Mouse (Mus musculus) frontal cortex, adult (tissue): ENCODE measurements around the gene Gm49318.
A peak's percentile ranks its signal among the peaks of the same experiment; 100 is the strongest.
"Not testable (repeated sequence)": the region's sequence is repeated elsewhere in the genome, so short reads cannot be mapped to it uniquely, and the experiment has no call there.

Source experiments
- ATAC-seq: cut with Nextera tagmentation; 2 replicates; pipeline ENCODE4 v1.9.2; 2017; ENCODE audit warnings: mild to moderate bottlenecking, moderate library complexity, mixed read lengths; ENCODE audit not compliant: low TSS enrichment

Gene Gm49318

GRCm38 (mm10) chr9:22070791-22071573, at the start of gene Gm49318, which contains the start of gene Zfp653:
Gm49318 (minus strand) TSS chr9:22071259.
Zfp653 (minus strand) TSS chr9:22071376.
- ATAC-seq: peak; percentile 87

- ATAC-seq: peak; percentile 76
Observed at GRCm38 (mm10) chr9:22119543-22119942, 48.5 kb upstream of the Gm49318 start.

GRCm38 (mm10) chr9:22117754-22118456, 46.8 kb upstream of the Gm49318 start:
- no peak for ATAC-seq

DNA sequence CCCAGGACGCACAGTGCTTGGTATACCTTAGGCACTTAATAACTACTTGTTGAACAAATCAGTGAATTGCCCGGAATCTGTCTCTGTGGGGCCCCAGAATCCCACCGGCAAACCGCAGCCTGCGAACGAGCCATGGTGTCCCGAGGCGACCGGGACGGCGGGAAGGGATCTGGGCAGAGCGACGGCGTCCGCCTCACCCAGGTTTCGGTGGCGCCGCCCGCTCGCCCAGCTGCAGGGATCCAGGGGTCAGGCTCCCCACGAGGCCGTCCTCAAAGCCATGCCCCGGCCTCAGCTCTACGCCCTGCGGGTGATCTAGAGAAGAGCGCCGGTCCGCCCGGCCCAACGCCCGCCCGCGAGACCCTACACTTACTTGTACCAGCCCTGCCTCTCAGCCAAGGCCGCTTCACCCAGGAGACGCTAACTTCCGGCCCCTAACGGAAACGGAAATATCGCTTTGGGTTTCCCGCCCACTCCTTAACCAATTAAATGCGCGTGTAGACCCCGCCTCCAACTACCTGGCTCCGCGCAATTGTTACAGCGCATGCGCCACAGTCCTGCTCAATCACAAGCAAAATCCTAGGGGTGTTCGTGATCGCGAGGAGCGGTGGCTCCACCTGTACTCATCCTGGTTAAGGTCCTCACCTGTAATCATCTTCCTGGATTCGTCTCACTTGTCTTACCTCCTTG, 45.8 kb upstream of the Gm49318 start, which contains the start of gene Elof1:
Gene Elof1 (minus strand): TSS at position 433 of the 687 bp plus-strand sequence.
- ATAC-seq: peak; percentile 90

DNA sequence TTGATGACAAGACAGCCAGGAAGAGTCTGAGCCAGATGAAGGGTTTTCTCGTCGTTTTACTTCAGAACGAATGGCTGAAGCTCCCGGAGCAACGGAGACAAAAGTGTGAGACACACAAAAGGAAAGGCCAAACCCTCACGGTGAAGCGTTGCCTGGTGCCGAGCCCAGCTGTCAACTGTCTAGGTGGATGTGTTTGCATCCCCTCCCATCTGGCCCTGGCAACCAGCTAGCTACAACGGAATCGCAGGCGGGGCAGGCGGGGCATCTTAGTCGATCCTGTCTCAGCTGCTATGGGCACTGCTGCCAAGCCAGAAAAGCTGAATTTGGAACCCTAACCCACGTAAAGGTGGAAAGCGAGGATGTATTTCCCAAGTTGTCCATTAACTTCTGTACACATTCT, 45.0 kb upstream of the Gm49318 start:
- no peak for ATAC-seq

GRCm38 (mm10) chr9:22115635-22116034, 44.6 kb upstream of the Gm49318 start:
- no peak for ATAC-seq

GRCm38 (mm10) chr9:22108194-22108593, 37.1 kb upstream of the Gm49318 start:
- ATAC-seq: no peak

- ATAC-seq: no peak
Observed at GRCm38 (mm10) chr9:22099922-22100321, 28.9 kb upstream of the Gm49318 start.

- ATAC-seq: no peak
Observed at GRCm38 (mm10) chr9:22098993-22099696, 28.1 kb upstream of the Gm49318 start, which contains the start of gene Cnn1. Cnn1 (plus strand) TSS chr9:22099216.

- peak; percentile 95 for ATAC-seq
Observed at GRCm38 (mm10) chr9:22095854-22096307, 24.8 kb upstream of the Gm49318 start.

DNA sequence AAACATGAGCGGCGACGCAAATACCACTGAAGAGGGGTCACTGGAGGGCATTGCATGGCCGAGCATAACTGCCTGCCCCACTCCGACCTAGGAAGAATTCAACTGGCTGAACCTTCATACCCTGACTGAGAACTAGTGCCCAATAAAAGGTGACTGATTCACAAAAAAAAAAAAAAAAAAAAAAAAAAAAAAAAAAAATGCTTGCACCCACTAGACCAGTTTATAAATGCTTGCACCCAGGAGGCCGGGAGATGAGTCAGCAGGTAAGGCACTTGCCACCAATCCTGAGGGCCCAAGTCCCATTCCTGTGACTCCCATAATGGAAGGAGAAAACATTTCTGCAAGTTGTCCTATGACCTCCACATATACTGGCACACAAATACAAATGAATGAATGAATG, 21.7 kb upstream of the Gm49318 start:
- ATAC-seq: no peak

GRCm38 (mm10) chr9:22089986-22090385, 18.9 kb upstream of the Gm49318 start:
- no peak for ATAC-seq

GRCm38 (mm10) chr9:22089281-22089680, 18.2 kb upstream of the Gm49318 start:
- ATAC-seq: no peak

GRCm38 (mm10) chr9:22087034-22087618, 16.1 kb upstream of the Gm49318 start:
- no peak for ATAC-seq

DNA sequence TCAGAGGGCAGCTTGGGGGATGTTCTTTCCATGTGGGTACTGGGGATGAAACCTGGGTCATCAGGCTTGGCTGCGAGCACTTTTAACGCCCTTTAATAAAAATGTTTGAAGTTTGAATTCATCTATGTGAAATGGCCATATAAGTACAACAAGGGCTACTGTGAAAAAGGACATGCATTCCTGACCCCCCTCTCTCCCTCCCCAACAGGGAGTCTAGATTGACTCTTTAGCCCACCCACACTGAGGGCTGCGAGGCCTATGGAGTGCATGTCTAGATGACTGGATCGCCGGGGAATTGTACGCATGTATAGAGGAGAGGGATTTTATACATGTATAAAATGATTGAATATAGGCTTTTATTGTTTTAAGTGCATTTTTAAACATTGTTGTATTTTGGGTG, 15.0 kb upstream of the Gm49318 start:
- ATAC-seq: no peak

DNA sequence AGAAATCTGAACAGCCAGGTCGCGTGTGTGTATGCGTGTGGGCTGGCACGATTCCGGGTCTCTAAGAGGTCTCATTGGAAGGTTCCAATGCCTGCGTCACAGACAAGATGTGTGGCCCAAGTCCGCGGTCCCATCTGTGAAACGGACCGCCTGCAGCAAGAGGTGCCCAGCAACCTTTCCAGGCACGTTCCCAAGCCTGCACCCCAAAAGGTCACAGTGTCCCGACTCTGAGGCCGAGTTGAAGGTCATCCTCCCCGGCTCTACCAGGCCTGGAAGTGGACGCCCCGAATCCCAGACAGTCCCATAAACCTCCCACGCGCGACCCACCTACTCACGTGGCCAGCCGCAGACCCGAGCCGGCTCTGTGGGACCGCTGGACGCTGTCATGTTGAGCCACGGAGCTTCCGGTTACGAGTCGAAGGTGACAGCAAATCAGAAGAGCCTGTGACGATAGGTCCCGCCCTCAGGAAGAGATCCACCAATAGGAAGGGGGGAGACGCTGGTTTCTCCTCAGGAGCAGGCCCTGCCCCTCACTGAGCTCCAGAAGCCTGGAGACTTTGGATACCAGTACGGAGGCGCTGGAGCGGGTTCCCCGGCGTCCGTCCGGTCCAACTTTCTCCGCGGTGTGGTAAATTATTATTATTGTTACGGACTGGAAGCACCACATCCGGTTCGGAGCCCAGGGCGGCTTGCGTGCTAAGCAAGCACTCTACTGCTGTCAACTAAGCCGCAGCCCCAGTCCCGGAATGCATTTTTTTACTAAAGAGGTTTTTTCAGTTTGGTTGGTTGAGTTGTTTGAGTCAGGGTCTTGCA, 14.2 kb upstream of the Gm49318 start, which contains the start of gene Ecsit:
Gene Ecsit (minus strand): TSS at position 417 of the 813 bp plus-strand sequence.
- ATAC-seq: peak; percentile 99

GRCm38 (mm10) chr9:22084667-22085021, 13.6 kb upstream of the Gm49318 start:
- ATAC-seq: no peak

- no peak for ATAC-seq
Observed at GRCm38 (mm10) chr9:22076223-22076622, 5.2 kb upstream of the Gm49318 start.

- not testable (repeated sequence) for ATAC-seq
Observed at GRCm38 (mm10) chr9:22075778-22076177, 4.7 kb upstream of the Gm49318 start.

- no peak for ATAC-seq
Observed at GRCm38 (mm10) chr9:22072276-22072675, 1.2 kb upstream of the Gm49318 start.
